Mouse (Mus musculus): ENCODE results near the gene Tmem94.
"Not testable (repeated sequence)": the region's sequence is repeated elsewhere in the genome, so short reads cannot be mapped to it uniquely, and the experiment has no call there.

The Tmem94 gene

DNA sequence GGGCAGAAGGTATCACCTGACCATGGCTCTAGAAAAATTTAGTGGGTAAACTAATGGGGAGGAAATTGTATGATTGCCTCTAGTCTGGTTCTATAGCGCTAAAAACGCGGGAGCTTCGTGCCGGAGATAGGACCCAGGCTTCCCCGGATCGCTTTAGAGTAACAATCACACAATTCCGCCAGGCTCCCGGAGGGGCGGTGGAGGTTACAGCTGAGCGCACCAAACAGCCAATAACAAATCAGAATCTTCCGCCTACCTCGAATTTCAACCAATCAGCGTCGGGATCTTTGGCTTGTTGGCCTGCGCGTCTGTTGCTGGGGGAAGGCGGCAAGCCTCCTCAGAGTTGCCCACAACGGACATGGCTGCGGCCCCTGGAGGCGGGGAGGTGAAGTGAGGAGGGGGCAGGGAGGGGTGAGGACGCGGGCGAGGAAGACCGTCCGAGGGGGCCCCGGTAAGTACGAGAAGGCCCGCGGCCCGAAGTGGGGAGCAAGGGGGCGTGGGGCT, at the start of gene Tmem94:
Tmem94 (plus strand) TSS at position 331 of the 504 bp plus-strand sequence.
- in situ Hi-C loops (cut with MboI), result no loop called here

DNA sequence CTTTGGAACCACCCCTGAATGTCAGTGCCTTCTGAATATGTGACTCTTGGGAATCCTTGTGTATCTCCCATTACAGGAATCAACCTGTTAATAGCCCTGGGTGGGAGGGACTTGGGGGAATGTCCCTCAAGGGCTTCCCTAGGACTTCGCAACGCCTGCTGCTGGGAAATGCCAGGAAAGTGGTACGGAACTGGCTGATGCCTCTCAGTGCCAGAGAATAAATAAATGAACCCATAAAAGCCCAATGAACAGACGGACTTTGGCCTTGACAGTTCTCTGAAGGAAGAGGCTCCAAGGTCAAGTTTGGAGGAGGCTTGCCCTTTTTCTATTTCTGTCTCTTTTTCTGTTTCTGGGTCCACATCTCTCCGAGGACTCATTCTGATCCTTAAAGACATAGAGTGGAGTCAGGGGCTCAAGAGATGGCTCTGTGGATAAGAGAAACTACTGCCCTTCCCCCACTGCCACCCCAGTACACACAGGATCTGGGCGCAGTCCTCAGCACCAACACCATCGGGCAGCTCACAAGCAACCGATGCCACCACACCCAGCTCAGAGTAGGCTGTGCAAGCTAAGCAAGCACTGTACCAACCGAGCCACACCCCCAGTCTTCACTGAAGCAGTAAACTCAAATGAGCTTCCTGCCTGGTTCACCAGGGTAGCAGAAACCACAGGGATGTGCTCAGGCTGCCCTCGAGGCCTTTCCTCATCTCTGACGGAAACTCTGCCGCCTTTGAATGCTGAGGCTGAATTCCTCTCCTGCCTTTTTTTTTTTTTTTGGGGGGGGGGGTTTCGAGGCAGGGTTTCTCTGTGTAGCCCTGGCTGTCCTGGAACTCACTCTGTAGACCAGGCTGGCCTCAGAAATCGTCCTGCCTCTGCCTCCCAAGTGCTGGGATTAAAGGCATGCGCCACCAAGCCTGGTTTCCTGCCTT, 48.6 kb upstream of the Tmem94 start:
- in situ Hi-C loops (cut with MboI), result loop anchor here (5.0 to 10.0 kb wide), 2 partner anchors 74 to 232 kb away; no protein-coding TSS in a partner anchor

GRCm38 (mm10) chr11:115717660-115718390, 47.4 kb upstream of the Tmem94 start:
- in situ Hi-C loops (cut with MboI), result loop anchor here (5.0 to 10.0 kb wide), 2 partner anchors 76 to 233 kb away; no protein-coding TSS in a partner anchor

DNA sequence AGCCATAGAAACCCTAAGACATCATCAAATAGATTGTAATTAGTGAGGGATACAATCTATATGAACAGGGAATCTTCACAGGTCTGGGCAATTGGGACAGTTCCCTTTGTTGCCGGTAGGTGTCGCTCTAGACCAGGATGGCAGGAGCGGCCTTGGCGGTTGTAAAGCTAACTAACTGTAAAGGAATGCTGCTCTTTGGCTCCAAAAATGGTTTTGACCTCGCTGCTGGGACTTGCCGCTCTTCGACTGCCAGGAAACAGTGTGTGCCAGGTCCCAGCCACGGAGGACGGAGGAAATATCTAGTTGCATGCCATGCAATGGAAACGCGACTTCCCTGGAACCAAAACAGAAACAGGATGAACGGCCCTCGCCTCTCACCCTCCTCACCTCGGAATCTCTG, 42.6 kb upstream of the Tmem94 start:
- in situ Hi-C loops (cut with MboI), result loop anchor here (5.0 kb wide), 1 partner anchor 90 kb away; the partner anchor contains the start of genes Caskin2 and Tsen54

DNA sequence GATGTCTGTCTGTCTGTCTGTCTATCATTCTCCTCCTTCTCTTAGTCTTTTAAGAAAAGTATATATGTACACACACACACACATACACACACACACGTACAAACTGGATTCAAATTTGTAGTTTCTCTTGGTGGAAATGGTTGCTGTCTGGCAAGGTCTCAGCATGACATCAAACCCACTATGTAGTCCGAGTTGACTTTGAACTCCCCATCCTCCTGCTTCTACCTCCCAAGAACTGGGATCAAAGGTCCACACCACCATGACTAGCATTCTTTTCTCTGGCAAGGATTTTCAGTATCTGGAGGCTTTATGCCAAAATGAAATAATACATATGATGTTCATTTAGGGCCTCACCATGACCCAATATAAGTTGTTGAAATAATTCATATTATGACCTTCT, 42.0 kb upstream of the Tmem94 start:
- in situ Hi-C loops (cut with MboI), result loop anchor here (5.0 kb wide), 1 partner anchor 89 kb away; the partner anchor contains the start of genes Caskin2 and Tsen54

DNA sequence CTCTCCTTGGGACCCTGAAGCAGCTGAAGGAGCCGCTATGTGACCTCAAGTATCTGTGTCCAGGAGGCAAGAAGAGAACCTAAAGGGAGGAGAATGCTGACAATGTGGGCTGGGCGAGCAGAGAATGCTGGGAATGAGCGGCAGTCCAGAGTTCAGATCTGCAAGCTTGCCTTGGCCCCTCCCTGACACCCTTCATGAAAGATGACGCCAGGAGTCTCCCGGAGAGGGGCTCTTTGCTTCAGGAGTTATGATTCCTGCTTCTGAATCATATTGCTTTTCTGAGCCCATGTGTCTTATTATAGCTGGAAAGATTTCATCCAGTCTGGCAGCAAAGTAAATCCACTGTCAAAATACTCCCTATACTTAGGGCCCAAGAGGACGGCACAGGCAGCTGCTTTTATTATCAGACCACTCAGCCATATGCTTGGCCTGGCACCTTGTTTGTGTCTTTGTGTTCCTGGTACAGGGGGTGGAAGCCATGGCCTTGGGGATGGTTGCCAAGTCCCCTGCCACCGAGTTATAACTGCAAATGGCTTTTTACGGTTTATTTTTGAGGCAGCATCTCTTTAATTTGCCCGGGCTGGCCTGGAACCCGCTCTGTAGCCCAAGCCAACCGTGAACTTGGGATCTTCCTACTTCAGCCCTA, 31.1 kb upstream of the Tmem94 start:
- in situ Hi-C loops (cut with MboI), result no loop called here

DNA sequence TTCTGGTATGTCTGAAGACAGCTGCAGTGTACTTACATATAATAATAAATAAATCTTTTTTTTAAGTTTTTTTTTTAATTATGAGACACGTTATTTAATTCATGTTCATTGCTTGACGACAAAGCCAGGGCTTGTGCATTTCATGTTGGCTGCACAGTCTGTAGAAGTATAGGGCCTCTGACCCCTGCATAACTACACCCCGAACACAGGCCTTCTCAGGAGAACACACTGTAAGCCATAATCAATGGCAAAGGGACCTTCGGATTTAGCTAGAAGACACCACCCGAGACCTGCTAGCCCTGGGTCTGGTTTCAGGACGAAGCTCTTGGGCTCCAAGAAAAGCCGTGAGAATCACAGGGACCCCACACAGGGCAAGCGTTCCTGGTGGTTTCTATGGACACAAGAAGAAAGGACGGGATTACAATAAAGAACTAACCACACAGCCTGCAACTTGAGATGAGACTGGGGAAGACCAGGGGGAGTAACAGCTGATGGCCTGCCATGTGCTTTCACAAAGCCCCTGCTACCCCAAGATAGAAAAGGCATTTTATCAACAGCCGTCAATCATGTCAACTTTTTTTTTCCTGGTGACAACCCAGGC, 27.5 kb upstream of the Tmem94 start:
- in situ Hi-C loops (cut with MboI), result no loop called here

- in situ Hi-C loops (cut with MboI), result no loop called here
Observed at GRCm38 (mm10) chr11:115738275-115738885, 26.9 kb upstream of the Tmem94 start.

- in situ Hi-C loops (cut with MboI), result no loop called here
Observed at GRCm38 (mm10) chr11:115741070-115741469, 24.2 kb upstream of the Tmem94 start.

DNA sequence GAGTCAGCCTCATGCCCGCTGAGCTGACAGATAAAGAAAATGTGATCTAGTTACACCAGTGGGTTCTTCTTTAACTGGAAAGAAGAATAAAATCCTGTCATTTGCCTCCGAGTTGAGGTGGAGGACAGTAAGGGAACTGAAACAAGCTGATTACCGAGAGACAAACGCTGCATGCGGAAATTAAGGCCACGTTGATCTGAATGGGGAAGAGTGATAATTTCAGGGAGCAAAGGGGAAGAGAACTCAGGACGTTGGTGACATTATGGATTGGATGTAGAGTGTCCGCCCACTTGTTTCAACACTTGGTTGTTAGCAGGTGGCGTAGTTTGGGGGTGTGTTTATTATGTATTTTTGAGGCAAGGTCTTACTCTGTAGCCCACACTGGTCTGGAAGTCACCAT, 22.3 kb upstream of the Tmem94 start:
- in situ Hi-C loops (cut with MboI), result no loop called here

- in situ Hi-C loops (cut with MboI), result no loop called here
Observed at GRCm38 (mm10) chr11:115744385-115744784, 20.8 kb upstream of the Tmem94 start.

- in situ Hi-C loops (cut with MboI), result no loop called here
Observed at GRCm38 (mm10) chr11:115746109-115746508, 19.1 kb upstream of the Tmem94 start.

DNA sequence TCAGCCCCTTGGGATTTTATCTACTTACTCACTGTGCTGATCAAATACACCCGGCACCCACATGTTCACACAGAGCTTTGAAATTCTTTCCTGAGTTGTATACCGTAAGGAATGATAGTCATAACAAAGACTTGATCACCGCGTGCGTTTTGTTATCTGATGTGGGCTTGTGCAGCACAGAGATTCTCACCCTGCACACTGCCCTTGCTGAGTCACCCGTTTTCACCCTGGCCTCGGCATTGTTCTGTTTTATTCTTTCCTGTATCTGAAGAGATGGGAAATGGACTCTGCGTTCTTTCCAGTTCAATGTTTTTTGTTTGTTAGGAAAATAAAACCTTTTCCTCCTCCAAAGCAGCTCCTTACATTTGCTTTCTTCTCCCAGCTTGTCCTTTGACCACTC, 18.5 kb upstream of the Tmem94 start:
- in situ Hi-C loops (cut with MboI), result no loop called here

- in situ Hi-C loops (cut with MboI), result no loop called here
Observed at GRCm38 (mm10) chr11:115747351-115747750, 17.9 kb upstream of the Tmem94 start.

GRCm38 (mm10) chr11:115749834-115750233, 15.4 kb upstream of the Tmem94 start:
- in situ Hi-C loops (cut with MboI), result no loop called here

DNA sequence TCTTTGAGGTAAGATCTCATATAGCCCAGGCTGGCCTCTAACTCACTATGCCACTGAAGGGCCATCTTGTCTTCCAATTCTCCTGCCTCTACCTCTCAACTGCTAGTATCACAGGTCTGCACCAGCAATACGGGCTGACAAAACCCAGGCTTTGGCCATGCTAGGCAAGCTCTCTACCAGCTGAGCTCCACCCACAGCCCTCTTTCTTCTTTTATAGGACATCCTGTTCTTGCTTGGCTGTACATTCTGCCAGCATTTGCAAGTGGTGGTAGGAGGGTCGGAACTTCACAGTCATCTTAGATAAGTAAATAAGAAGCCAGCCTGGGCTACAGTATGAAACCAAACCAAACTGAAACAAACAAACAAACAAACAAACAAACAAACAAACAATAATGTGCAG, 13.5 kb upstream of the Tmem94 start:
- in situ Hi-C loops (cut with MboI), result no loop called here

- in situ Hi-C loops (cut with MboI), result no loop called here
Observed at GRCm38 (mm10) chr11:115752653-115753052, 12.6 kb upstream of the Tmem94 start.

DNA sequence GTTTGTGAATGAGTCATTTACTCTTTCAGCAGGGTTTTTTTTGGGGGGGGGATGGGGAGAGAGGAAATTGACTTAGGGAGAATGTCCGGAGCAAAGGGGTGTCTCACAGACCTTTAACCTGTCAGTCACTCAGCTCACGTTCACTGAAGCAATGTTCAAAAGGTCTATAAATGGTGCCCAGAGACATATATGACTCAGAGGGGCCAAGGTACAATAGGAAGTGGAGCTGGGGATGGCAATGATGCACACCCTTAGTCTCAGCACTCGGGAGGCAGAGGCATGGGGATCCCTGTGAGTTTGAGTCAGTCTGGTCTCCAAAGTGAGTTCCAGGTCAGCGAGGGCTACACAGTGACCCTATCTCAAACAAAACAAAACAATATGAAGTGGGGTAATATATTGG, 11.7 kb upstream of the Tmem94 start:
- in situ Hi-C loops (cut with MboI), result no loop called here

DNA sequence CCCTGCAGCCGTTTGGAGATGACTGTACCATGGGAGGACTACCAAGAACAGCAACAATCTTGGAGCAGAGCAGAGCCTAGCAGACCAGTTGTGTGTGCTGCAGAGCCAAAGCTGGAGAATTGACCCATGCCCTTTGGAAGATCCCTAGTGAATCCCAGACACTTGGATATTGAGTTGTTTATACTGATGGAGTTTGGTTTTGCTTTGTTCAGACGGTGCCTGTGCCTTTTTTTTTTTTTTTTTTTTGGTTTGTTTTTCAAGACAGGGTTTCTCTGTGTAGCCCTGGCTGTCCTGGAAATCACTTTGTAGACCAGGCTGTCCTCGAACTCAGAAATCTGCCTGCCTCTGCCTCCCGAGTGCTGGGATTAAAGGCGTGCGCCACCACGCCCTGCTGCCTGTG, 3.1 kb upstream of the Tmem94 start:
- in situ Hi-C loops (cut with MboI), result not testable (repeated sequence)

DNA sequence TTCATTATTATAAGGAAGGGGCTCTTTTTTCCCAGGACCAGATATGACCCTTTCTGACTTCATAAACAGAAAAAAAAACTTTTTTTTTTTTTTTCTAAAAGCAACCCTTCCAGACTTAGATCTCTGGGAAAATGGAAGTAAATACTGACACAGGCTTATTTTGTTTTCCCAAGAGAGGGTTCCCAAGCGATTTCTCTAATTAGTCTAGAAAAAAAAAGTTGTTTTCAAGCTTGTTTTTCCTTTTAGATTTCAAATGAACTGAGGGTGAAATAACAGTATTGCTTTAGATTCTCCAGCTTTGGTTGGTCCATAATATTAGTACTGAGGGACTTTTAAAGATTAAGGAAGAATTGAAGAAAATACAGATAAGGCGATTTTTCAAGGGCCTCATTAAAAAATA, 535 bp upstream of the Tmem94 start:
- in situ Hi-C loops (cut with MboI), result no loop called here

DNA sequence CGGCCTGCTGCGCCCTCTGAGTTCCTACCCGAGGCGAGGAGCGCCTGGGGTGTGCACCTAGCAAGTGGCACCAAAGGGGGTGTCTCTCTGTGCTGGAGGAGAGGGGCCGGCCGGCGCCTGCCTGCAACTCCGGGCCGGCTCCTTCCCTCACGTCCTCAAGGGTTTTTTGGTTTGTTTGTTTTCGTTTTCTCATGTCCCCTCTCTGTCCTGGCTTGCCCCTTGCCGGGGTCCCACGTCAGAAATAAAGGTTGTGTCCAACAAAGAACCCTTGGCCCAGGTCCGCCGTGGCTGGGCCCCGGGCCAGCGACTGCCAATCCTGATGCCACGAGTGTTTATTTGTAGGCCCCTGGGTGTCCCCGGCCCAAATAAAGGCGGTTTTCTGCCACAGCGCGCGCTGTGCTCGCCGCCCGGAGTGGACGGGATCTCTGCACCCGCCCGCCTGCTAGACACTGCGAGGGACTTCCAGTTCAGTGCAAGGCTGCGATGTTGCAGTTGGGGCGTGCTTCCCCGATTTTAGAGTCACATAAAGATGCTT, 441 bp downstream of the Tmem94 start:
- in situ Hi-C loops (cut with MboI), result no loop called here
